Mouse (Mus musculus): ENCODE data around the gene Tsnax. TPM values are rescaled to one million over a fixed set of nuclear protein-coding genes. Genes with fewer than 3 reads are reported as not detected.

Tsnax gene
- 160 and 167 TPM in 2 replicates for polyA plus RNA-seq (2012; rRNA removed)

- TF ChIP-seq POLR2A (IDR thresholded peaks at IDR 0.05; ENCODE audit: borderline replicate concordance, extremely low read depth, insufficient read depth, insufficient read length, poor library complexity, severe bottlenecking) (peak; percentile 64), CTCF (IDR thresholded peaks at IDR 0.05; ENCODE audit: borderline replicate concordance, extremely low read depth, insufficient read depth, insufficient read length) (no peak)
- peak; percentile 98 for DNase-seq (ENCODE audit: low read depth)
Observed at GRCm38 (mm10) chr8:125012695-125013627, at the start of gene Tsnax. Tsnax (plus strand) TSS chr8:125012997.

DNA sequence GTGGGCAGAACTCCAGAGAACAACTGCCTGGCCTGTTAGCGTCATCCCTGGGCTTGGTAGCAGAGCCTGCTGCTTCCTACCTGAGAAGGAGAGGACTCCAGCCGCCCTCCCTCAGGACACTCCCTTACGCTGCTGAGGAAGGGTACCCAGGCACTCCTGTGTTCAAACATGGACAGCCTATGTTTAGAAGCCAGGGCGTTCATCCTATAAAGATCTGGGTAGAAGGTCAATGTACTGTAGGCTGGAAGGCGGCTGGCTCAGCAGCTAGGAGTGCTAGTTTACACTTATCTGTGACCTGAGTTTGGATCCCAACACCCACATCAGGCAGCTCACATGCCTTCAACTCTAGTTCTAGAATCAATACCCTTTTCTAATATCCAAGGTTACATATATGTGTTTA, 49.6 kb upstream of the Tsnax start:
- TF ChIP-seq POLR2A (IDR thresholded peaks at IDR 0.05; ENCODE audit: borderline replicate concordance, extremely low read depth, insufficient read depth, insufficient read length, poor library complexity, severe bottlenecking) (no peak), CTCF (IDR thresholded peaks at IDR 0.05; ENCODE audit: borderline replicate concordance, extremely low read depth, insufficient read depth, insufficient read length) (no peak)
- no peak for DNase-seq (ENCODE audit: low read depth)

GRCm38 (mm10) chr8:124964966-124965365, 47.8 kb upstream of the Tsnax start:
- no peak for TF ChIP-seq CTCF (IDR thresholded peaks at IDR 0.05; ENCODE audit: borderline replicate concordance, extremely low read depth, insufficient read depth, insufficient read length)
- TF ChIP-seq POLR2A (IDR thresholded peaks at IDR 0.05; ENCODE audit: borderline replicate concordance, extremely low read depth, insufficient read depth, insufficient read length, poor library complexity, severe bottlenecking), result no peak
- DNase-seq (ENCODE audit: low read depth), result no peak

DNA sequence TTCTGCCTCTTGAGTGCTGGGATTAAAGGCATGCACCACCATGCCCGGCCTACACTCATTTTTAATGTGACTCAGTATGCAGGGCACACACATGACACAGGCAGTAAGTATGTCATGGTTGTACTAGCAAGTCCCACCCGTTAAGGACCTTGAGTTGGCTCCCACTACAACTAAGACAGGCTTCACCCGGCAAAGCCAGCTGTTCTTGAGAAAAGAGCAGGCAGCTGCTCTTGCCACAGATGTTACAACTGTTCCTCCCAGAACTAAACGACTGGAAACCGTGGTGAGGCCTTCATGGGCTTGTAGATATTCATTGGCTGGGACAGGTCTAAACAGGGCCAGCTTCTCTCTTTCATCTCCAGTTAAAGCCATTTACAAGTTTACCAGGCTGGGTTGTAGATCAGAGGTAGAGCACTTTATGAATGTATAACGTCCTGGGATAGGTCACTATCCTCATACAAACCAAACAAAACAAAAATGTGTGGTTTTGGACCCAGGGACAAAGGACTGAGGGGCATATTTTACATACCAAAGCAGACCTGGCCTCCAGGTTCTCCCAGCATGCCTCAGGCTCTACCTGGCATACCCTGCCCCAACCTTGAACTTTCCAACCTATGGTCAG, 42.4 kb upstream of the Tsnax start:
- TF ChIP-seq CTCF (IDR thresholded peaks at IDR 0.05; ENCODE audit: borderline replicate concordance, extremely low read depth, insufficient read depth, insufficient read length) (no peak), POLR2A (IDR thresholded peaks at IDR 0.05; ENCODE audit: borderline replicate concordance, extremely low read depth, insufficient read depth, insufficient read length, poor library complexity, severe bottlenecking) (no peak)
- DNase-seq (ENCODE audit: low read depth), result no peak

DNA sequence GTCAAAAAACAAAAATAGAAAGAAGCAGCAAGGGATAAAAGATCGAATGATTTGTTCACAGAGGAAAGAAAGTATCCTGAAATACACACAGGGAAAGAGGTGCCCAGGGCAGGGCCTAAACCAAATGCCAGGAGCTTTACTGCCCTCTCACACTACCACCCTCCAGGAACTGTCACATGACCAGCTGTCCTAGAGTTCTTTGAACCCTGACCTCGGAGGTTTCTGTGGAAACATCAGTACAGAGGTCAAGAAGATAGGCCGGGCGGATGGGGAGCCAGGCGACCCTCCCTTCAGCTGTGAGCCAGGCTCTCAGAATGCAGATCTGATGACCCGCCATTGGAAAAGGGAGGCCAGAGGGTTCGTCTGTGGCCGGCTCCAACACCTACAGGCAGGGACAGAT, 39.6 kb upstream of the Tsnax start:
- TF ChIP-seq CTCF (IDR thresholded peaks at IDR 0.05; ENCODE audit: borderline replicate concordance, extremely low read depth, insufficient read depth, insufficient read length) (no peak), POLR2A (IDR thresholded peaks at IDR 0.05; ENCODE audit: borderline replicate concordance, extremely low read depth, insufficient read depth, insufficient read length, poor library complexity, severe bottlenecking) (no peak)
- no peak for DNase-seq (ENCODE audit: low read depth)

DNA sequence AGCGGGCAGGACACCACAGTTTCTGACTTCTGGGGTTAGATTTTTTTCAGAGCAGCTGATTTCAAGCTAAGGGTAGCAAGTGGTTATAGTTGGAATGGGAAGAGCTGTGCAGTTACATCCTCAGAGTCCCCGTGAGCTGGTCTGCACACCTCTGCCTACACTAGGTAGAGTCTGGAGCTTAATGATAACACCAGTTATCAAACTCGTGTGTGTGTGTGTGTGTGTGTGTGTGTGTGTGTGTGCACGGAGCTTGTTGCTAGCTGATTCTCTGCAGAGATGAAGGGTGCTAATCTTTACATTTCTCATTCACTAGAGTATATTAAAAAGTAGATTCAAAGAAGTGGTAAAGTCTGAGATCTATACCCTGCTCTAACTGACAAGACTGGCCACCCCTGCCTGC, 38.5 kb upstream of the Tsnax start:
- no peak for DNase-seq (ENCODE audit: low read depth)
- TF ChIP-seq POLR2A (IDR thresholded peaks at IDR 0.05; ENCODE audit: borderline replicate concordance, extremely low read depth, insufficient read depth, insufficient read length, poor library complexity, severe bottlenecking), result no peak
- no peak for TF ChIP-seq CTCF (IDR thresholded peaks at IDR 0.05; ENCODE audit: borderline replicate concordance, extremely low read depth, insufficient read depth, insufficient read length)

- DNase-seq (ENCODE audit: low read depth), result no peak
- TF ChIP-seq CTCF (IDR thresholded peaks at IDR 0.05; ENCODE audit: borderline replicate concordance, extremely low read depth, insufficient read depth, insufficient read length) (no peak), POLR2A (IDR thresholded peaks at IDR 0.05; ENCODE audit: borderline replicate concordance, extremely low read depth, insufficient read depth, insufficient read length, poor library complexity, severe bottlenecking) (no peak)
Observed at GRCm38 (mm10) chr8:124976211-124976610, 36.6 kb upstream of the Tsnax start.

DNA sequence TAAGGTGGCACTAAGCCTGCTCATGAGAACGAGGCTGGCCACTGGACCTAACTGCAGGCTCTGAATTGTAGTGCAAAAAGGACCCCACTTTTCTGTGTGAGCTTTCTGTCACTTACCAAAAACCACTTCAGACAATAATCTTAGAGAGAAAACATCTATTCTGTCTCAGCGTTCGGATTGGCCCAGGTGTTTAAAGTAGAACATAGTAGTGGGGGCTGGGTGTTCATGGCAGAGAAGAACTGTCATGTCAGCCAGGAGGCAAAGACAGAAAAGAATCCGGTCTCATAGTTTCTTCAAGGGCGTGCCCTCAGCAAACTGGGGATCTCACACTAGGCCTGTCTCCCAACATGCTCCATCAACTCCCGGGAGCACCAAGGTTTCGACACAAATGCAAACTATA, 34.8 kb upstream of the Tsnax start:
- TF ChIP-seq CTCF (IDR thresholded peaks at IDR 0.05; ENCODE audit: borderline replicate concordance, extremely low read depth, insufficient read depth, insufficient read length) (no peak), POLR2A (IDR thresholded peaks at IDR 0.05; ENCODE audit: borderline replicate concordance, extremely low read depth, insufficient read depth, insufficient read length, poor library complexity, severe bottlenecking) (no peak)

DNA sequence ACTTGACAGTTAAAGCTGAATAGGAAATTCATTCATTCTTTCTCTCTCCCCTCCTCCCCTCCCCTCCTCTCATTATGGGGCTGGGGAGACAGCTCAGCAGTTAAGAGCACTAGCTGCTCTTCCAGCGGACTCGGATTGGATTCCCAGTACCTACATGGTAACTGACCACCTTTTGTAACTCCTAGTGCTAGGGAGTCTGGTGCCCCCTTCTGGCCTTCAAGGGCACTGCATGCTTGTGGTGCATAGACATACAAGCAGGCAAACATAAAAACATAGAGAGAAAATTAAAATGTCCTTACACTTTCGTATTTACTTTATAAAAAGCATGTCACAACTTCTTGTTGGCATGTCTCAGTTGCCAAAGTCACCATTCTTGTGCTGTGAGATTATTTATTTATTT, 32.8 kb upstream of the Tsnax start:
- DNase-seq (ENCODE audit: low read depth), result no peak
- no peak for TF ChIP-seq POLR2A (IDR thresholded peaks at IDR 0.05; ENCODE audit: borderline replicate concordance, extremely low read depth, insufficient read depth, insufficient read length, poor library complexity, severe bottlenecking)
- TF ChIP-seq CTCF (IDR thresholded peaks at IDR 0.05; ENCODE audit: borderline replicate concordance, extremely low read depth, insufficient read depth, insufficient read length), result peak; percentile 26; the same call in 1 of the 2 replicates

More for the DNA sequence above, 34.8 kb upstream of the Tsnax start:
- DNase-seq (ENCODE audit: low read depth), result no peak

DNA sequence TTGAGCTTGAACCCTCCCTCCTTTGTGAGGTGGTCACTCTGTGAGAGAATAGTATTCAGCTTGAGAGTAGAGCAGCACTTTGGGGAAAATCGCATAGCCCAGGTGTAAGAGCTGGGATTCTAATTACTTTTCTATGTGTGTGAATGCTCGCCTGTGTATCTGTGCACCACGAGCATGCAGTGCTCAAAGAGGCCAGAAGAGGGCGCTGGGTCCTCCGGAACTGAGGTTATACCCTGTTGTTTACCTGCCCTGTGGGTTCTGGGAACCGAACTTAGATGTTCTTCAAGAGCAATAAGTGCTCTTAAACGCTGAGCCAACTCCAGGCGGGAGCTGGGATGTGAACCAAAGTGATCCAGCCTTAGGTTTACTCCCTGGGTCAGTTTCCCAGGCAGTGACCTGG, 32.0 kb upstream of the Tsnax start:
- no peak for DNase-seq (ENCODE audit: low read depth)
- TF ChIP-seq POLR2A (IDR thresholded peaks at IDR 0.05; ENCODE audit: borderline replicate concordance, extremely low read depth, insufficient read depth, insufficient read length, poor library complexity, severe bottlenecking), result no peak
- TF ChIP-seq CTCF (IDR thresholded peaks at IDR 0.05; ENCODE audit: borderline replicate concordance, extremely low read depth, insufficient read depth, insufficient read length), result peak; percentile 6; the same call in 1 of the 2 replicates

- no peak for DNase-seq (ENCODE audit: low read depth)
- TF ChIP-seq POLR2A (IDR thresholded peaks at IDR 0.05; ENCODE audit: borderline replicate concordance, extremely low read depth, insufficient read depth, insufficient read length, poor library complexity, severe bottlenecking) (no peak), CTCF (IDR thresholded peaks at IDR 0.05; ENCODE audit: borderline replicate concordance, extremely low read depth, insufficient read depth, insufficient read length) (no peak)
Observed at GRCm38 (mm10) chr8:124990923-124991667, 21.7 kb upstream of the Tsnax start.

Data from brain, embryonic 14.5 days (tissue).